Mouse (Mus musculus) limb, embryonic 11.5 days (tissue): ENCODE results near the gene Lrrc28. TPM values are rescaled to one million over a fixed set of nuclear protein-coding genes. Genes with fewer than 3 reads are reported as not detected.

Experiments used
- ATAC-seq: fragments of 200-750 bp; cut with Nextera tagmentation; 2 replicates; pipeline ENCODE4 v1.8.0; 2017; ENCODE audit warnings: low read depth; ENCODE audit not compliant: insufficient number of reproducible peaks, low FRiP score, low TSS enrichment
- DNase-seq: peaks from one replicate; pipeline ENCODE4 v3.0.0-alpha.2; 2015; ENCODE audit warnings: low spot score
- H3K27ac ChIP-seq: fragments of 300-500 bp; sonication (generic); replicated peaks from 2 replicates; pipeline ENCODE4 v1.5.1; 2014; ENCODE audit warnings: low read depth, mild to moderate bottlenecking, low read length
- H3K27me3 ChIP-seq: fragments of 300-500 bp; sonication (generic); 2 replicates; pipeline ENCODE4 v1.6.1; 2014; ENCODE audit warnings: mild to moderate bottlenecking, low read length, mixed read lengths; ENCODE audit not compliant: control insufficient read depth, insufficient read depth
- H3K36me3 ChIP-seq: fragments of 300-500 bp; sonication (generic); 2 replicates; pipeline ENCODE4 v1.6.1; 2014; ENCODE audit warnings: mild to moderate bottlenecking, low read length, moderate library complexity, mixed read lengths; ENCODE audit not compliant: control insufficient read depth, insufficient read depth
- H3K4me1 ChIP-seq: fragments of 300-500 bp; sonication (generic); 2 replicates; pipeline ENCODE4 v1.6.1; 2014; ENCODE audit warnings: low read length, mixed read lengths; ENCODE audit not compliant: control insufficient read depth, insufficient read depth
- H3K4me2 ChIP-seq: fragments of 300-500 bp; sonication (generic); 2 replicates; pipeline ENCODE4 v1.6.1; 2014; ENCODE audit warnings: low read depth, mild to moderate bottlenecking, moderate library complexity; ENCODE audit not compliant: severe bottlenecking
- H3K4me3 ChIP-seq: fragments of 300-500 bp; sonication (generic); 2 replicates; pipeline ENCODE4 v1.5.1; 2014; ENCODE audit warnings: low read depth, low read length
- H3K9ac ChIP-seq: fragments of 300-500 bp; sonication (generic); 2 replicates; pipeline ENCODE4 v1.6.1; 2014; ENCODE audit warnings: mild to moderate bottlenecking, low read length
- H3K9me3 ChIP-seq: fragments of 300-500 bp; sonication (generic); 2 replicates; pipeline ENCODE4 v1.6.1; 2016; ENCODE audit warnings: low read length; ENCODE audit not compliant: control insufficient read depth
- WGBS: fragments of 180-500 bp; shearing (Covaris S2); extraction: QIAGEN DNeasy Blood & Tissue Kit; methylation state at CpG from one replicate; pipeline ENCODE4 v1.1.7; 2014; 5-methylcytosine and 5-hydroxymethylcytosine counted together
- polyA plus RNA-seq: library from polyadenylated mRNA; unstranded; fragments of >200 nt; fragmentation: Nextera tagmentation; extraction: Ambion mirVana; gene quantifications from 2 replicates; pipeline ENCODE4 v1.2.1, GENCODE M21; 2014

Lrrc28 gene
- polyA plus RNA-seq, 1 experiment from 2014 or later, result 20.9 TPM

DNA sequence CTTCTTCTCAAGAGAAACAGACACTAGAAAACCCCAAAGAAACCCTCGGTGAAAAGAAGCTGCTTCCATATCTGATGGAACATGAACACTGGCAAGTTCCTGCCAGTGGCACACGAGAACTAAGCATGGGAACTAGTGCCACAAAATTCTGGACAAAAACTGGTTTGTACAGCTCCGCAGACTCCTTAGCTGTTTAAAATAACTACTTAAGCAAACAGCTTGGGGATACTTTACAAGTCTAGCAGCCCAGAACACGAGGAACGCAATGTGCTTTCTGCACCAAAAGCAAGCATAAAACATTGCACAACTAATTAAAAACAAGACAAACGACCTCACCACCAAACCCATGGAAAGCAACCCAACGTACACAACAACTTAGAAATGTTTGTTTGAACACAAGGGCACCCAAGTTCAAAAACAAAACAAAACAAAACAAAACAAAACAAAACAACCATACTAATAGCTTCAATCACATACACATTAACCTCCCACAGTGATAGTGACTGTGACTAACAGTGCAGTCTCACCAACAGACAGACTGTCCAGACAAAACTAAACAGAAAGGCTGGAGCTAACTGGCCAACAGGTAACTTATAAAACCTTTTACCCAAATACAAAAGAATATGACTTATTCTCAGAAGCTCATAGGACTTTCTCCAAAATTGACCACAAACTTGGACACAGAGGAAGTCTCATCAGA, 66.1 kb downstream of the Lrrc28 start:
- ATAC-seq, result no peak

GRCm38 (mm10) chr7:67578044-67578443, 67.0 kb downstream of the Lrrc28 start:
- no peak for ATAC-seq
- H3K36me3 ChIP-seq, result no peaks in the 10 kb centered on the region
- 91% methylated on average over 6 of the region's 6 CpGs for WGBS
- no peaks in the 10 kb centered on the region for H3K9me3 ChIP-seq
- no peak overlapping the region for H3K4me3 ChIP-seq
- no peaks in the 10 kb centered on the region for H3K27me3 ChIP-seq
- no peak overlapping the region for H3K9ac ChIP-seq
- H3K27ac ChIP-seq, result no peak overlapping the region
- no peak for DNase-seq
- H3K4me1 ChIP-seq, result no peaks in the 10 kb centered on the region
- no peak overlapping the region for H3K4me2 ChIP-seq

More for the DNA sequence above, 66.1 kb downstream of the Lrrc28 start:
- no peak for DNase-seq
- H3K9me3 ChIP-seq, result no peaks in the 10 kb centered on the region
- no peak overlapping the region for H3K27ac ChIP-seq
- H3K9ac ChIP-seq, result no peak overlapping the region
- no peaks in the 10 kb centered on the region for H3K4me1 ChIP-seq
- H3K36me3 ChIP-seq, result no peaks in the 10 kb centered on the region
- H3K27me3 ChIP-seq, result no peaks in the 10 kb centered on the region
- no peak overlapping the region for H3K4me3 ChIP-seq
- H3K4me2 ChIP-seq, result no peak overlapping the region
- 57% methylated on average over 7 of the region's 7 CpGs for WGBS

DNA sequence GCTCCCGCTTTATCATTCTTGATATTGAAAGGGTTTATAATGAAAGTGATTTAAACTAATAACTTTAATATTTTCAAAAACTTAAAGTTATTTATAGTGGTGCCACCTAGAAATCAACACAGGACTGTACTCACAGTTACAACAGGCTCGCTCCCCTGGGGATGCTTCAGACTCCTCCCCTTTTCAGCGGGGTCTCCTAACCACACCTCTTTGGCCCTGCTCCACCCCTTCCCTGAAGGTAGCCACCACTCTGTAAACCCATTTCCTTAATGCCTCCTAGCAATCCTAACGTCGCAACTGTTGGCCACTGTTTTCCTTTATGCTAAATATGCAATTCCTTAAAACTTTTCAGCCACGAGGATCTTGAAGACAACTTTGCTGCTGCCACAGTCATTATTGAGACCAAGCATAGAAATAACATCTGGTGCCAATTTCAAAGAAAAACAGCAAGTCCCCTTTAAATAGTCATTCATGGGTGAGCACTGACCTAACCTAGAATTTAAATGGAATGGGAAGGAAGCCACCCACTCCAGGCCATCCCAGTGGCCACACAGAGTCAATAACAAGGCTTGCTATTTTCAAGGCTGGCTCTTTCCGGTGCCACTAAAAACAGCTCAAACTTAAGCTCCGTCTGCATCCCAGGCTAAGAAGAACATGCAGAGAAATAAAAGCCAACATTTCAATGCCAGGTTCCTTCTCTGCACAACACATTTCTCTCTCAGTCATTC, 78.4 kb downstream of the Lrrc28 start:
- H3K9ac ChIP-seq, result no peak overlapping the region
- no peak for DNase-seq
- no peak overlapping the region for H3K4me3 ChIP-seq
- no peak for ATAC-seq
- no peak overlapping the region for H3K4me2 ChIP-seq
- no peak overlapping the region for H3K27ac ChIP-seq
- H3K36me3 ChIP-seq, result no peaks in the 10 kb centered on the region
- WGBS, result 54% methylated on average over 8 of the region's 8 CpGs
- peaks cover 9% of the 10 kb centered on the region for H3K4me1 ChIP-seq
- H3K27me3 ChIP-seq, result no peaks in the 10 kb centered on the region
- H3K9me3 ChIP-seq, result no peaks in the 10 kb centered on the region

DNA sequence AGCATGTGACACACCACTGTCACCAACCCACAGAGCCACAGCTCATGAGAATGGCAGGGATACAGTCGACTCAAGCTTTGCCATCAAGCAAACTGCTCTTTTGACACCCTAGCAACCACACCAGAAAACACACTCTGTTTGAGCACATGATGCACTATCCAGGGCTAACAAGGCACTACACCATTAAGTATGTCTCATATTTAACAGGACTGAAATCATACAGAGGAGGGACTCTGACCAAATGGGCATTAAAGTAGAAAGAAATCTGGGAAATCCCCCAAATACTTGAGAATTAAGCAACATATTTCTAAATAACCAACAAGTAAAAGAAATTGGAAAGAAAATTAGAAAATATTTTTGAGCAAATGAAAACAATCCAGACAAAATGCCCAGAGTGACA, 79.9 kb downstream of the Lrrc28 start:
- ATAC-seq, result no peak
- Histone ChIP-seq H3K27me3 (no peaks in the 10 kb centered on the region), H3K9ac (no peak overlapping the region), H3K4me3 (no peak overlapping the region), H3K4me1 (peaks cover 9% of the 10 kb centered on the region), H3K27ac (no peak overlapping the region), H3K9me3 (no peaks in the 10 kb centered on the region), H3K4me2 (no peak overlapping the region), H3K36me3 (no peaks in the 10 kb centered on the region)
- WGBS, result 70% methylated on average over 1 of the region's 1 CpGs
- DNase-seq, result no peak

DNA sequence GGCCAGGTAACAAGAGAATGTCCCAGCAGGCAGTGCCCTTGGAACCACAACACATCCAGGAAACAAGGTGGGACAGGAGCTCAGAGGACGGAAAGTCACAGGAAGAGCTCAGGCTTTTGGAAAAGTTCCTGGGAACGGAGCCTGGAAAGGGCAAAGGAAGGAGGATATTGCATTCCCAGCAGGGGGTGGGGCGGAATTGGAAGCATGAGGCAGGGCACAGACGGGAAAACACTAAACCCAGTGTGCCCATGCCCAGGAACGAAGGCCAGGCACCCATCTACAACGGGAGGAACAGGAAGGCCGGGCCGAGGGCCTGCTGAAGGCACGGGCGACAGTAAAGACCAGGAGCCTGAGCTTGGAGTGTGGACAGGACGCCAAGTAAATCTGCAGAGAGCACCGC, 82.9 kb downstream of the Lrrc28 start:
- H3K27ac ChIP-seq, result no peak overlapping the region
- no peak overlapping the region for H3K9ac ChIP-seq
- no peak for ATAC-seq
- H3K27me3 ChIP-seq, result no peaks in the 10 kb centered on the region
- no peak for DNase-seq
- H3K4me1 ChIP-seq, result peaks cover 9% of the 10 kb centered on the region
- H3K4me2 ChIP-seq, result no peak overlapping the region
- H3K36me3 ChIP-seq, result no peaks in the 10 kb centered on the region
- H3K4me3 ChIP-seq, result no peak overlapping the region
- 46% methylated on average over 12 of the region's 12 CpGs for WGBS
- no peaks in the 10 kb centered on the region for H3K9me3 ChIP-seq

- Histone ChIP-seq H3K36me3 (no peaks in the 10 kb centered on the region), H3K27me3 (no peaks in the 10 kb centered on the region), H3K4me1 (peaks cover 4% of the 10 kb centered on the region; the same call in 1 of the 2 replicates), H3K27ac (no peak overlapping the region), H3K9me3 (no peaks in the 10 kb centered on the region), H3K4me3 (no peak overlapping the region), H3K4me2 (no peak overlapping the region), H3K9ac (no peak overlapping the region)
- no peak for DNase-seq
- ATAC-seq, result no peak
- WGBS, result 92% methylated on average over 7 of the region's 7 CpGs
Observed at GRCm38 (mm10) chr7:67559486-67559885, 85.6 kb downstream of the Lrrc28 start.

DNA sequence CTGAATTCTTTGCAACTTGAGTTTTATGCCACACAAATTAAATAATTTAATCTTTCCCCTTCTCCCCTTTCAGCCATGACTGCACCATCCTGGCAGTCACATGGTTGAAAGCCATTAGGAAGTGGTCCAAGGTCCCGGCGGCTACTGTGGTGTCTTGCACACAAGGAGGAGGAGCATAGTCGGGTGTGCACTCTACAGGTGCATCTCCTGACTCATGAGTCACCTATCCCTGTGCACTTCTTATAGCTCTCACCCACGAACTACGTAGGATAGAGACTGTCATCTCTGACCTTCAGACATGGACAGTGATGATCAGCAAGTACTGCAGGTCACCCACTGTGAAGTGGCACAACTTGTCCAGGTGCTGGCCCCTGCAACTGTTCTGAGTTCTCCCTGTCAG, 86.8 kb downstream of the Lrrc28 start:
- WGBS, result 87% methylated on average over 5 of the region's 5 CpGs
- H3K27me3 ChIP-seq, result no peaks in the 10 kb centered on the region
- H3K36me3 ChIP-seq, result no peaks in the 10 kb centered on the region
- no peak for DNase-seq
- H3K4me1 ChIP-seq, result peaks cover 4% of the 10 kb centered on the region; the same call in 1 of the 2 replicates
- H3K9me3 ChIP-seq, result no peaks in the 10 kb centered on the region
- H3K4me3 ChIP-seq, result no peak overlapping the region
- no peak overlapping the region for H3K27ac ChIP-seq
- H3K9ac ChIP-seq, result no peak overlapping the region
- no peak overlapping the region for H3K4me2 ChIP-seq
- ATAC-seq, result no peak

DNA sequence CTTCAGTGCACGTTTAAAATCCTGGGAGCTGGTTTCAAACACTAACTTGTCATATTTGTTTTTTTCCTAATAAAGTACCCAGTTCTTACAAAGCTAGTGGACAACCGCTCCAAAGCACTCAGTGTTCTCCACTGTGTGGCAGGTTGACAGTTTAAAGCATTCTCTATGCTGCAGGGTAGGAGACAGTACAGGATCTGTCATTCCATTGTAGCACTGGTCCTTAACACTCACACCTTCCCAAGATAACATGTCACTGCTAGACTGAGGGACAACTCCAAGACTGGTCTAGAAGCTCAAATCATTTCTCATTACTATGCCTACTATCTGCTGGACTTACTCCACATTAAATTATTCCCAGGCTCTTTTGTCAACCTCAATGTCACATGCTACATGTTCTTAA, 90.2 kb downstream of the Lrrc28 start:
- WGBS, result 90% methylated on average over 2 of the region's 2 CpGs
- Histone ChIP-seq H3K4me1 (no peaks in the 10 kb centered on the region), H3K4me2 (no peak overlapping the region), H3K27ac (no peak overlapping the region), H3K9me3 (no peaks in the 10 kb centered on the region), H3K36me3 (no peaks in the 10 kb centered on the region), H3K4me3 (no peak overlapping the region), H3K27me3 (no peaks in the 10 kb centered on the region), H3K9ac (no peak overlapping the region)
- DNase-seq (no peak), ATAC-seq (no peak)
